Mouse (Mus musculus): ENCODE measurements at regions not wholly inside any gene's neighbourhood (a gene's known extent, or its start where the extent isn't known, plus 50 kb on each side); places are given as distances from the start of the nearest gene placed in this dataset.

DNA sequence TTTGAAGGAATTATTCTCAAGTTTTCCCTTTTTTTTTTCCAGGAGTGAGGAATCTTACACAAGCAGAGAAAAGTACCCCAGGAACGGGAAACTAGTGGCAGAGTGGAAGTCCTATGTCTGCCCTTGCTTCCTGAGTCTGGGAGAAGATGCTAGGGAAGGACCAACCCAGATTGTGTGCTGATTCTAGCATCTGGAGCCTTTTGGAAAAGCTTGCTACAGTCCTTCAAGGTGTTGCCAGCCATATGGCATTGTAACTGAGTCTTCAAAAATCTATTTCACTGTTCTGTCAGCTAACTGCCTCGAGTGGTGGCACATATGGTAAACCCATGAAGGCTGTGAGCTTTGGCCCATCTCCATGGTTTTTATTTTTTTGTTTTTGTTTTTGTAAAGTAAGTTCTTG lies 432.3 kb downstream of the Adamts20 start:
- no peak for ATAC-seq (replicated peaks; ENCODE audit: low FRiP score, low read depth)
- 78% methylated on average over 2 of the region's 2 CpGs for WGBS

DNA sequence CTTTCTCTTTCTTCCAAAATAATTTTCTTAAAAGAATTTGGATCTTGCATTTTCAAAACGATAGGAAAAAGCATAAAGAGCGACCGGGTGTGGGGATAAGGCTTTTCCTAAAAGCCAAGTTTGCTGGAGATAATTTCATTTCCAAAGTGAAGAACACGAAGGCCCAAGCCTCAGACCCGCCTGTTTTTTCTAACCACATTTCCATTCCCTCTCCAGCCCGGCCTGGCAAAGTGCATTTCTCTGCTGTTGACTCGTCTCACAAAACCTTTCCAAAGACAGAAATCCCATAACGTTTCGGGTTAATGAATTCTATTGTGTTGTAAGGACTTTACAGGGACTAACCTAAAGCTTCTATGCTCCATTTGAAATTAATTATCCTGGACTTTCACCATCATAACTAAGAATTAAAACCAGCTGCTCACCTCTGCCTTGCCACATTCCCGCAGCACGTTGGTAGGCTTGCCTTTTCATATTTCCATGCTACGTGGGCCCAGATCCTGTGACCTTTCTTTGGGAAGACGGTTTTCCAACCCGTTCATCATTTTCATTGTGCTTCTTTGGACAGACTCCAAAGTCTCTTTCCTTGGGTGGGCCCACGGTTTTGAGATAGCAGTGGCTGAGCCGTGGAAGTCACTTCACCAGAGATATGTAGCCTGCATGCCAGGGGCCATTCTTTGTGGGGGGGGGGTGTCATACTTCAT lies 430.5 kb upstream of the Prickle1 start:
- H3K27ac ChIP-seq = peak overlapping the region; percentile 60; the same call in 1 of the 2 replicates
- H3K4me1 ChIP-seq (replicated peaks; ENCODE audit: insufficient read depth, low read length) = no peaks in the 10 kb centered on the region
- 56% methylated on average over 16 of the region's 16 CpGs for WGBS
- DNase-seq (ENCODE audit: low spot score) = peak; percentile 55
- no peaks in the 10 kb centered on the region for H3K9me3 ChIP-seq (replicated peaks; ENCODE audit: low read length)
- no peak for TF ChIP-seq CTCF (IDR thresholded peaks at IDR 0.05; ENCODE audit: low read depth)
- no peaks in the 10 kb centered on the region for H3K27me3 ChIP-seq (ENCODE audit: insufficient read depth, low read length)
- ATAC-seq (replicated peaks; ENCODE audit: low FRiP score, low read depth) = no peak
- H3K4me3 ChIP-seq (replicated peaks; ENCODE audit: low read depth, low read length) = no peak overlapping the region
- H3K9ac ChIP-seq (ENCODE audit: low read depth, low read length) = no peak overlapping the region
- H3K36me3 ChIP-seq (ENCODE audit: insufficient read depth, low read length) = no peaks in the 10 kb centered on the region
- no peak overlapping the region for H3K4me2 ChIP-seq (ENCODE audit: low read length)

More for the DNA sequence above, 432.3 kb downstream of the Adamts20 start:
- no peaks in the 10 kb centered on the region for H3K27me3 ChIP-seq (ENCODE audit: insufficient read depth, low read length)
- no peak overlapping the region for H3K9ac ChIP-seq (ENCODE audit: low read depth, low read length)
- TF ChIP-seq CTCF (IDR thresholded peaks at IDR 0.05; ENCODE audit: low read depth) = no peak
- no peaks in the 10 kb centered on the region for H3K9me3 ChIP-seq (replicated peaks; ENCODE audit: low read length)
- no peak overlapping the region for H3K4me3 ChIP-seq (replicated peaks; ENCODE audit: low read depth, low read length)
- H3K27ac ChIP-seq = no peak overlapping the region
- H3K36me3 ChIP-seq (ENCODE audit: insufficient read depth, low read length) = no peaks in the 10 kb centered on the region
- H3K4me1 ChIP-seq (replicated peaks; ENCODE audit: insufficient read depth, low read length) = no peaks in the 10 kb centered on the region
- H3K4me2 ChIP-seq (ENCODE audit: low read length) = no peak overlapping the region
- DNase-seq (ENCODE audit: low spot score) = no peak

DNA sequence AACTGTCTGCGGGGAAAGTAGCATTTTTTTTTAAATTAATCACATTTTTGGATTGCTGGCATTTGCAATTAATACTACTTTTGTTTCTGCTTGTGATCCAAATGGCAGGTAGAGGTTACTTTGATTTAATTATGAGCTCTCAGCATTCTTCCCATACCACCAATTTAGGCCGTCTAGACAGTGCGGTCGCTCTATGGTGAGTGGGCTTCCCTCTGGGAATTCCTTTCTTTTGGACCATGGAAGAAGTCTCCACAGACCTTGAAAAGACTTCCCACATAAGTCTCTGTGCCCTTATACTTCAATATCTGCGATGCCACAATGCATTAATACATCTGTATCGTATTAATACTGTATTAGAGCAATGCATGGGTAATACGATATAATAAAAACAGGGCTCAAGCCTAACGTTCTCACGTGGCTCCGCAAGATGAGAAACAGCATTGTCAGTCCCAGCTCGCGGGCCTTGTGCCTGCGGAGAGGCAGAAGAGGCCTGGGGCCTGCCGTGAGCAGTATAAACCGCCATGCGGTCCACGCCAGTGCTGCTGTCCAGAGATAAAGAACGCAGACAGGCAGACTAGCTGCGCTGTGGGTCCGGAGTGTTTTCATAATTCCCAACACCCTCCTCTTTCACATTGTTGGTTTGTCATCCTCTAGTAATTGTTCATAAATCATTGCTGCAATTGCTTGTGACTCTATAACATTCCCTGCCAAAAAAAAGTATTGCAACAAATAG lies 429.7 kb upstream of the Prickle1 start:
- ATAC-seq (replicated peaks; ENCODE audit: low FRiP score, low read depth) = no peak
- no peak for TF ChIP-seq CTCF (IDR thresholded peaks at IDR 0.05; ENCODE audit: low read depth)
- Histone ChIP-seq H3K4me3 (replicated peaks; ENCODE audit: low read depth, low read length) (no peak overlapping the region), H3K9ac (ENCODE audit: low read depth, low read length) (no peak overlapping the region), H3K4me1 (replicated peaks; ENCODE audit: insufficient read depth, low read length) (no peaks in the 10 kb centered on the region), H3K36me3 (ENCODE audit: insufficient read depth, low read length) (no peaks in the 10 kb centered on the region), H3K4me2 (ENCODE audit: low read length) (no peak overlapping the region), H3K9me3 (replicated peaks; ENCODE audit: low read length) (no peaks in the 10 kb centered on the region), H3K27me3 (ENCODE audit: insufficient read depth, low read length) (no peaks in the 10 kb centered on the region), H3K27ac (peak overlapping the region; percentile 50)
- WGBS = 60% methylated on average over 20 of the region's 20 CpGs
- peak; percentile 85 for DNase-seq (ENCODE audit: low spot score)

DNA sequence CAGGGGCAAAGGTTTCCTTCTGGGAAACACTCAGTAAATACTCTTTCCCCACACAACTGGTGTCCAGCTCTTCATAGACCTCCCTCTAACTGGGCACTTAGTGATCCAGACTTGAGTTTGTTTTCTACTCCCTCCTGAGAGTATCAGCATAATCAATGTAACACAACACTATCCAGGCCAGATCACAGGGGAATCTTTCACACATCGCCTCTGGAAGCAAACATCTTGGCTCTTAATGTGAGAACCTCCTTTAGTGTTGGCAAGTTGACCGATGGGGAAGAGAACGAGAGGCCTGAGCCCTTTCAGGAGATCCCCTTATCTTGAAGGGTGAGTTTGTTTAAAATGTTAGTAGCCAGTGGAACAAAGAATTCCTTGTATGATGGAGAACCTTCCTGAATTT lies 429.1 kb upstream of the Prickle1 start:
- WGBS = 78% methylated on average over 3 of the region's 3 CpGs
- no peak overlapping the region for H3K4me3 ChIP-seq (replicated peaks; ENCODE audit: low read depth, low read length)
- no peak overlapping the region for H3K4me2 ChIP-seq (ENCODE audit: low read length)
- H3K27ac ChIP-seq = no peak overlapping the region
- no peak for TF ChIP-seq CTCF (IDR thresholded peaks at IDR 0.05; ENCODE audit: low read depth)
- ATAC-seq (replicated peaks; ENCODE audit: low FRiP score, low read depth) (no peak), DNase-seq (ENCODE audit: low spot score) (no peak)
- H3K27me3 ChIP-seq (ENCODE audit: insufficient read depth, low read length) = no peaks in the 10 kb centered on the region
- no peaks in the 10 kb centered on the region for H3K36me3 ChIP-seq (ENCODE audit: insufficient read depth, low read length)
- H3K4me1 ChIP-seq (replicated peaks; ENCODE audit: insufficient read depth, low read length) = no peaks in the 10 kb centered on the region
- no peak overlapping the region for H3K9ac ChIP-seq (ENCODE audit: low read depth, low read length)
- no peaks in the 10 kb centered on the region for H3K9me3 ChIP-seq (replicated peaks; ENCODE audit: low read length)

DNA sequence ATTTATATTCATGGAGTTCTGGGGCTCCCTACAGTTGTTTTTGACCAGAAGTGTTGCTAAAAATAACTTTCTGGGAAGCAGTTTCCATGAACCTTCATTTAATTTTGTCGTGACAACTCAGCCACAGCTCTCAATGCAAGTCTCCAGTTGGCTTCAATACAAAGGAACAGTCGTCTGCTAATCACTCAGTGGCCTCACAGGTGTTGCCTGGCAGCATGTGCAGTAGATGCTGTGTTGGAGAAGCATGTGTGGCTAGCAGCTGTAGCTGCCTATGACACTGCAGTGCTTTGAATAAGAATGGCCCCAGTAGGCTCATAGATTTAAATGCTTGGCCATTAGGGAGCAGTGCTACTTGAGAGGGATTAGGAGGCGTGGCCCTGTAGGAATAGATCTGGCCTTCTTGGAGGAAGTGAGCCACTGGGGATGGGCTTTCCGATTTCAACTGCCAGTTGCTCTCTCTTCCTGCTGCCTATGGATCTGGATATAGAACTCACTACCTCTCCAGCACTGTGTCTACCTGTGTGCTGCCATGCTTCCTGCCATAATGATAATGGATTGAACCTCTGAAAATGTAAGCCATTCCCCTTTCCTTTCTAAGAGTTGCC lies 428.5 kb upstream of the Prickle1 start:
- Histone ChIP-seq H3K9ac (ENCODE audit: low read depth, low read length) (no peak overlapping the region), H3K36me3 (ENCODE audit: insufficient read depth, low read length) (no peaks in the 10 kb centered on the region), H3K4me2 (ENCODE audit: low read length) (no peak overlapping the region), H3K27ac (no peak overlapping the region), H3K9me3 (replicated peaks; ENCODE audit: low read length) (no peaks in the 10 kb centered on the region), H3K27me3 (ENCODE audit: insufficient read depth, low read length) (no peaks in the 10 kb centered on the region), H3K4me3 (replicated peaks; ENCODE audit: low read depth, low read length) (no peak overlapping the region), H3K4me1 (replicated peaks; ENCODE audit: insufficient read depth, low read length) (no peaks in the 10 kb centered on the region)
- no peak for TF ChIP-seq CTCF (IDR thresholded peaks at IDR 0.05; ENCODE audit: low read depth)
- 70% methylated on average over 4 of the region's 4 CpGs for WGBS
- DNase-seq (ENCODE audit: low spot score) = no peak
- ATAC-seq (replicated peaks; ENCODE audit: low FRiP score, low read depth) = no peak

DNA sequence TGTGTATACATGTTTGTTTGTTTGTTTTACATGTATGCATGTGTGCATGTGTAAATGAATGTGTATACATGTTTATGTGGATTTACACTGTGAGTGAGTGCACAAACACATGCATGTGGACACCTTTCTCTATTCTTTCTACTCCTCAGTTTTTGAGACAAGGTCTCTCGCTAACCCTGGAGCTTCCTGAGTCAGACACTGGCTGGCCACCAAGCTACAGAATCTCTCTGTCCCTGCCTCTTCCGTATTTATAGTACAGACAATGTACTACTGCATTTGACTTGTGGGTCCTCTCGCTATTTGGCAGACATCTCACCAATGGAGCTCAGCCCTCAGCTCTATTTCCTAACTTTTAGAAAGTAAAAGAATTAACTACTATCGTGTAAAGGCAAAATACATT lies 427.8 kb upstream of the Prickle1 start:
- no peak overlapping the region for H3K9ac ChIP-seq (ENCODE audit: low read depth, low read length)
- H3K9me3 ChIP-seq (replicated peaks; ENCODE audit: low read length) = no peaks in the 10 kb centered on the region
- H3K4me1 ChIP-seq (replicated peaks; ENCODE audit: insufficient read depth, low read length) = no peaks in the 10 kb centered on the region
- H3K4me2 ChIP-seq (ENCODE audit: low read length) = no peak overlapping the region
- no peaks in the 10 kb centered on the region for H3K27me3 ChIP-seq (ENCODE audit: insufficient read depth, low read length)
- no peak for ATAC-seq (replicated peaks; ENCODE audit: low FRiP score, low read depth)
- WGBS = 77% methylated on average over 4 of the region's 4 CpGs
- no peak overlapping the region for H3K4me3 ChIP-seq (replicated peaks; ENCODE audit: low read depth, low read length)
- TF ChIP-seq CTCF (IDR thresholded peaks at IDR 0.05; ENCODE audit: low read depth) = no peak
- no peak for DNase-seq (ENCODE audit: low spot score)
- H3K27ac ChIP-seq = no peak overlapping the region
- no peaks in the 10 kb centered on the region for H3K36me3 ChIP-seq (ENCODE audit: insufficient read depth, low read length)

All from kidney, postnatal 0 days (tissue).